Mouse (Mus musculus) heart, postnatal 0 days (tissue): ENCODE data around the gene Fnbp1.

Source experiments
- CTCF ChIP-seq: IDR thresholded peaks from 2 replicates; pipeline ENCODE4 v1.5.1; 2016; ENCODE audit warnings: antibody characterized with exemption, control low read depth, low read depth
- EP300 ChIP-seq: IDR thresholded peaks from 2 replicates; pipeline ENCODE4 v1.6.1; 2016; ENCODE audit warnings: antibody characterized with exemption, low read depth

GRCm38 (mm10) chr2:31013371-31014120, 128.3 kb downstream of the Fnbp1 start:
- TF ChIP-seq CTCF, result no peak
- no peak for TF ChIP-seq EP300
